Mouse (Mus musculus) frontal cortex, postnatal 14 days (tissue): ENCODE results near the gene B4galt3.
A peak's percentile ranks its signal among the peaks of the same experiment; 100 is the strongest.
"Not testable (repeated sequence)": the region's sequence is repeated elsewhere in the genome, so short reads cannot be mapped to it uniquely, and the experiment has no call there.

Experiments
- DNase-seq, 2 experiments: peaks; one replicate each; pipeline ENCODE4 v3.0.0; 2022; ENCODE audit warnings: low spot score in 2 of 2

The B4galt3 gene

DNA sequence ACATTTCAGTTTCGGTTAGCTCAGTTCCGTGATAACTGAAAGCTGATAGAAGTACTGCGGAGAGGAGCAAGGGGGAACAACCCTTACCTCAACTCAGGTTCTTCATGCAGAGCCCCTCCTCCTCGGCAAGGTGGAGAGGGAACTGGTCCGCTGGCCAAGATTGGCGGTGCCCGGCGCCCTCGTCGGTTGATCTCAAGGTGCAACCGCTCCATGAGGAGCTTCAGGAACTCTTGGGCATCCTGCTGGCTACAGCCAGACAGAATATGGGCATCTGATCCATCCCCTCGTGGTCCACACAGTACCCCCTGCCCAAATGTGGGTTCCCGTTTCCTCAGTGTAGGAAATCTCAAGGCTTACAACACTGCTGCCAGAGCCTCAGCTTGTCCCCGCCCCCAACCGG, 14.4 kb downstream of the B4galt3 start:
- DNase-seq: no peak

GRCm38 (mm10) chr1:171285096-171285892, 15.2 kb downstream of the B4galt3 start:
- no peak for DNase-seq

GRCm38 (mm10) chr1:171286517-171286916, 16.4 kb downstream of the B4galt3 start:
- no peak for DNase-seq

- peak; percentile 91 to 93 for DNase-seq
Observed at GRCm38 (mm10) chr1:171287136-171288081, 17.3 kb downstream of the B4galt3 start, which contains the start of gene Usp21. Usp21 (minus strand) TSS chr1:171287991.

GRCm38 (mm10) chr1:171288328-171288727, 18.2 kb downstream of the B4galt3 start:
- DNase-seq: no peak

GRCm38 (mm10) chr1:171293351-171293750, 23.2 kb downstream of the B4galt3 start:
- DNase-seq: no peak

DNA sequence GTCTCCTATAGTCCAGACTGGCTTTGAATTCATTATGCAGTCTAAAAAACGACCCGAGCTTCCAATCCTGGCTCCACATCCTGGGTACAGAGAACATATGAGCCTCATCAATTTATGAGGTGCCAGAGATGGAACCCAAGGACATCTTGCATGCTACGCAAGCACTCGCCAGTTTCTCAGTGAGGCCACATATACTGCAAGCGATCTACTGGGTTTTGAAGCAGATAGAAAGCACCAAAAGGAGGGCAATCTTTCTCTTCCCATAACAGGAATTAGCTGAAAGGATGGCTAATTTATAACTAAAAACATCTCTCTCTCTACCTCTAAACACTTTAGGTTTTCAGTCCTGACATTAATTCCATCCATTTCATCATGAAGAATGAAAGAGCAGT, 23.8 kb downstream of the B4galt3 start:
- no peak for DNase-seq

GRCm38 (mm10) chr1:171294298-171295062, 24.4 kb downstream of the B4galt3 start, which contains the start of gene Ufc1:
Ufc1 (minus strand) TSS chr1:171295024.
- DNase-seq: peak; percentile 76 to 77

- no peak for DNase-seq
Observed at GRCm38 (mm10) chr1:171295063-171295402, 24.9 kb downstream of the B4galt3 start.

- no peak for DNase-seq
Observed at GRCm38 (mm10) chr1:171298226-171298625, 28.1 kb downstream of the B4galt3 start.

- not testable (repeated sequence) for DNase-seq
Observed at GRCm38 (mm10) chr1:171306157-171306556, 36.0 kb downstream of the B4galt3 start.

DNA sequence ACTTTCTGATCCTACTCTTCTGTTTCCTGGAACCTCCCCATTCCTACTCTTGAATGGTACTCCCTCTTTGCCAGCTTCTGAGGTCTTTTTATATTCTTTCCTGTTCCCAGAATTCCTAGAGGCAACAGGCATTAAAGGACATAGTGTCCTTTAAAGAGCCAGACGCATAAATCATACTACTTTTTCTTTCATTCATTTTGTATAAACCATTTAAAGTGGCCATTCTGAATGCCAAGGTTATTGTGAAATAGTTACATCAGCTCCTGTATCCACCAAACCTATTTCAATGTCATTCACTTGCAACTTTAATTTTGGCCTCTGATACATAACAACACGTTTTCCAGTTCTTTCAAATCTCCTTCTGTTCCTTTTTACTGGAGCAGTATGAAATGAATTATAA, 39.2 kb downstream of the B4galt3 start:
- no peak for DNase-seq

GRCm38 (mm10) chr1:171319748-171320147, 49.6 kb downstream of the B4galt3 start:
- no peak for DNase-seq

DNA sequence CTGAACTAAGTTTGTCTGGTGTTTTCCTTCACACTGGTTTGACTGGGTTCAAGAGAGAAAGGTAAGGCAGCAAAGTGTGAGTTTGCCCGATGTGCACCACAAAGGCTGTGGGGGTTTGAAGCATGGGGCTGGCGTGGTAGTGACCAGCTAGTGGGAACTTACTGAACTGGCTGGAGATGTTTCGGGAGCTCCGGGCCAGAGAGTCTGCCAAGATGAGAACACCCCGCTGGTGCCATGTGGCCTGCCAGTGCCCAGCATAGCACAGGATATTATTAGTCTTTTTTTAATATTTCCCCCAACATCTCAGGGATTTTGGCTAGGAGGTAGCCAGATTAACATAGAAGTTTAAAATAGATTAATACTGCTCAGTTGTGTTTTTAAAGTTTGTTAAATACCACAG, 50.0 kb downstream of the B4galt3 start:
- DNase-seq: no peak

- no peak for DNase-seq
Observed at GRCm38 (mm10) chr1:171321415-171321814, 51.3 kb downstream of the B4galt3 start.

DNA sequence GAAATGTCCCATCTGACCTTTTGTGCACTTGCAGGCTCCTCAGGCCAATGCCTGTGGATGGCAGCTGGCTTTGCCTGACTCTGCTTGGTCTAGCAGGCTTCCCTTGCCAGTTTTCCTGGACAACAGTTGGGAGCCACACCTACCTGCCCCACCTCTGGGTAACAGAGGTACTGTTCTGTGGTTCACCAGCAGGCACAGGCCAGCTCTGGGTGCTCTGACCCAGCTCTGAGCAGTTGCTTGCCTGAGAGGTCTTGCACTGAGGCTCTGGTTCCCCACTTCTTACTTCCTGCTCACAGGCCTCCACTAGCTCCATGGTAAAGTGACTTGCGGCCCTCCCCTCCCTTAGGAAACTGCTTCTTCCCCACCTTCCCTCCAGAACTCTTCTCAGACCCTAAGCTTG, 51.9 kb downstream of the B4galt3 start:
- DNase-seq: no peak

DNA sequence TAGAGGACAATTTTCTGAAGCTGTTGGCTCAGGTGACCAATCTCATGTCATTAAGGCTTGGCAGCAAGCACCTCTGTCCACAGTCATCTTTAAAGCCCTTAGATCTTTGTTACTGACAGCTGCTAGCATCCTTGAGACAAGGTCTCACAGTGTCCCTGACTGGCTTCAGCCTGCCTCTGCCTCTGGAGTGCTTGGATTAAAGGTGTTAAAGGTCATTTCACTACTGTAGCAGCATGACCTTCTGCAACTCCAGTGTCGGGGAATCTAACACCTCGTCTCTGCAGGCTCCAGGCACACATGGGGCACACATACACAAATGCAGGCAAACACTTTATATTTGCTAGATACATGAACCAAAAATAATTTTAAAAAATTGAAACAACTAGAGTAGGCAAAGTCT, 55.4 kb downstream of the B4galt3 start:
- no peak for DNase-seq
